Mouse (Mus musculus): ENCODE measurements around the gene Hbs1l.

Hbs1l gene

GRCm38 (mm10) chr10:21410711-21411110, 114.9 kb downstream of the Hbs1l start:
- no peak for DNase-seq

- DNase-seq, result no peak
Measured at GRCm38 (mm10) chr10:21411621-21412205, 115.9 kb downstream of the Hbs1l start.

- DNase-seq, result no peak
Measured at GRCm38 (mm10) chr10:21415031-21415430, 119.3 kb downstream of the Hbs1l start.

- DNase-seq, result no peak
Measured at GRCm38 (mm10) chr10:21416184-21416583, 120.4 kb downstream of the Hbs1l start.
